Mouse (Mus musculus) bone marrow macrophage, adult 2 months (primary cell): ENCODE results near the gene Fbxl15. TPM values are rescaled to one million over a fixed set of nuclear protein-coding genes. Genes with fewer than 3 reads are reported as not detected.

Experiments
- H3K27ac ChIP-seq: 2 replicates; pipeline ENCODE4 v1.5.1; 2012; ENCODE audit warnings: low read depth, low read length; ENCODE audit not compliant: insufficient read depth
- H3K4me1 ChIP-seq: 2 replicates; pipeline ENCODE4 v1.6.1; 2012; ENCODE audit warnings: low read length; ENCODE audit not compliant: control insufficient read depth, insufficient read depth
- H3K4me3 ChIP-seq: 2 replicates; pipeline ENCODE4 v1.5.1; 2012; ENCODE audit warnings: mild to moderate bottlenecking, low read length, moderate library complexity; ENCODE audit not compliant: insufficient read depth
- CTCF ChIP-seq: IDR thresholded peaks from 2 replicates; pipeline ENCODE4 v1.5.1; 2012; ENCODE audit warnings: low read depth, mild to moderate bottlenecking, low read length, moderate library complexity
- POLR2A ChIP-seq: IDR thresholded peaks from 2 replicates; pipeline ENCODE4 v1.6.1; 2012; ENCODE audit warnings: mild to moderate bottlenecking, low read depth, low read length, borderline replicate concordance
- polyA plus RNA-seq: library from polyadenylated mRNA; stranded (reverse); fragments of >200 nt; gene quantifications from 2 replicates; pipeline ENCODE4 v1.2.4, GENCODE M21; 2012; ENCODE audit not compliant: missing spikeins, insufficient read depth, insufficient read length

The Fbxl15 gene
- polyA plus RNA-seq, 1 experiment, result 6.9 TPM

- TF ChIP-seq POLR2A (no peak), CTCF (no peak)
- peaks cover 23% of the 10 kb centered on the region for H3K4me1 ChIP-seq
- H3K27ac ChIP-seq, result no peak overlapping the region
- H3K4me3 ChIP-seq, result no peak overlapping the region
These were observed 4.9 kb upstream of the Fbxl15 start for GRCm38 (mm10) chr19:46322996-46323572.

- TF ChIP-seq CTCF (no peak), POLR2A (no peak)
- Histone ChIP-seq H3K27ac (no peak overlapping the region), H3K4me1 (peaks cover 22% of the 10 kb centered on the region)
These were observed 4.3 kb upstream of the Fbxl15 start for GRCm38 (mm10) chr19:46323716-46324115.

GRCm38 (mm10) chr19:46324366-46324765 lies 3.6 kb upstream of the Fbxl15 start:
- Histone ChIP-seq H3K4me1 (peaks cover 19% of the 10 kb centered on the region), H3K4me3 (no peak overlapping the region), H3K27ac (no peak overlapping the region)
- TF ChIP-seq CTCF (no peak), POLR2A (no peak)

More at GRCm38 (mm10) chr19:46323716-46324115, 4.3 kb upstream of the Fbxl15 start:
- no peak overlapping the region for H3K4me3 ChIP-seq

- H3K4me1 ChIP-seq, result peaks cover 23% of the 10 kb centered on the region
- TF ChIP-seq POLR2A (no peak), CTCF (no peak)
- no peak overlapping the region for H3K4me3 ChIP-seq
- no peak overlapping the region for H3K27ac ChIP-seq
These were observed 3.1 kb upstream of the Fbxl15 start for GRCm38 (mm10) chr19:46324918-46325317.

GRCm38 (mm10) chr19:46326019-46326755 lies 1.8 kb upstream of the Fbxl15 start:
- TF ChIP-seq POLR2A (no peak), CTCF (no peak)
- Histone ChIP-seq H3K4me1 (peaks cover 22% of the 10 kb centered on the region), H3K4me3 (peak overlapping the region; percentile 89; the same call in 1 of the 2 replicates), H3K27ac (no peak overlapping the region)

- peak within 1 kb of the TSS; percentile 86; the same call in 1 of the 2 replicates for H3K27ac ChIP-seq
- H3K4me1 ChIP-seq, result peaks cover 18% of the 10 kb centered on the region
- H3K4me3 ChIP-seq, result peak within 1 kb of the TSS; percentile 89
- no peak for TF ChIP-seq POLR2A
- no peak for TF ChIP-seq CTCF
These were observed 1.2 kb upstream of the Fbxl15 start, which contains the start of gene Psd for GRCm38 (mm10) chr19:46326756-46327305. Psd (minus strand) TSS chr19:46327156.

GRCm38 (mm10) chr19:46327531-46328064 lies 386 bp upstream of the Fbxl15 start:
- TF ChIP-seq POLR2A (no peak), CTCF (no peak)
- no peak overlapping the region for H3K27ac ChIP-seq
- peaks cover 21% of the 10 kb centered on the region for H3K4me1 ChIP-seq
- H3K4me3 ChIP-seq, result peak overlapping the region; percentile 89

GRCm38 (mm10) chr19:46329031-46329641 lies 1.2 kb downstream of the Fbxl15 start:
- TF ChIP-seq POLR2A (no peak), CTCF (no peak)
- Histone ChIP-seq H3K4me1 (peaks cover 21% of the 10 kb centered on the region), H3K27ac (no peak overlapping the region), H3K4me3 (peak overlapping the region; percentile 89)

GRCm38 (mm10) chr19:46329951-46330350 lies 2.0 kb downstream of the Fbxl15 start:
- Histone ChIP-seq H3K4me3 (no peak overlapping the region), H3K4me1 (peaks cover 21% of the 10 kb centered on the region), H3K27ac (no peak overlapping the region)
- TF ChIP-seq CTCF (peak; percentile 57), POLR2A (no peak)
